Mouse (Mus musculus): ENCODE results near the gene Mef2a. TPM values are rescaled to one million over a fixed set of nuclear protein-coding genes. Genes with fewer than 3 reads are reported as not detected.

Gene Mef2a
- total and polyA plus RNA-seq, 2 experiments from 2014 or later, result 47.7 to 80.9 TPM

DNA sequence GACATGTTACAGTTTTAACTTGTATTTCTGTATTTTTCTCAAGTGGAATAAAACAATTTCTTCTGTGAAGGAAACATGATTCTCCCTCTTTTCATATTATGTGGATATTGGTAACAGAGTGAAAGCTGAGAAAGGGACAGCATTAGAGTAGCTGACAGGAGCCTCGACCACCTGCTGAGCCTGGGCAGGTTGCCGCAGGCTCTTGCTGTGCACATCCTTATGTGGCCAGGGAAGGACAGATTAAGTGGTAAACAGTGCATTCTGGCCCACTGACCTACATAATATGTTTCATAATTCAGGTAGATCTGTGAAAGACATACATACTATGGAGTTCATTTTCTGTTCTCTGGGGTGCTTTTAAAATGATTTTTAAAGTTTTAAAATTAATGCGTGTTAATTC is 144.3 kb downstream of the Mef2a start:
- Histone ChIP-seq H3K27me3 (ENCODE audit: insufficient read depth, low read length) (no peaks in the 10 kb centered on the region), H3K4me2 (ENCODE audit: low read depth) (no peak overlapping the region), H3K4me3 (ENCODE audit: low read depth, low read length) (no peak overlapping the region), H3K9me3 (ENCODE audit: low read length) (no peaks in the 10 kb centered on the region), H3K36me3 (ENCODE audit: insufficient read depth) (peaks cover 17% of the 10 kb centered on the region), H3K27ac (ENCODE audit: low read depth, low read length) (no peak overlapping the region), H3K9ac (no peak overlapping the region), H3K4me1 (ENCODE audit: insufficient read depth) (peaks cover 13% of the 10 kb centered on the region)
- WGBS, result 57% methylated on average over 3 of the region's 3 CpGs
- ATAC-seq (no peak), DNase-seq (no peak)
- no peak for TF ChIP-seq CTCF (IDR thresholded peaks at IDR 0.05; ENCODE audit: low read depth)

DNA sequence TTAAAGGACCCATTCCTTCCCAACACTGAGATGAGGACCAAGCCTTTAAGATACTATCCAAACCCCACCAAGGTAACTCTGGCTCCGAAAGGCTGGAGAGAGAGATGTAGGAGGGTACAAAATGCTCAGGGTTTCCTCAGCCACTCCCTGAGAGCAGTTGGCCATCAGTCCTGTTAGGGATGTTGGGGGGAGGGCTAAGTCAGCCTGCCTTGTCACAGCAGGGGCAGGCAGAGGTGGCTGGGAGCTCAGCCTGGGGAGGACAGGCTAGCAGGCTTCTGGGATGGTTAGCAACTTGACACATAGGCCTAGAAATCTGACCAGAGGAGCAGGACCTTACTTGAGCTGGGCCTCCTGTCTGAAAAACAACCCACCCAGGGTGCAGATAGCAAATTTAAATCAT is 145.1 kb downstream of the Mef2a start:
- DNase-seq, result no peak
- Histone ChIP-seq H3K27me3 (ENCODE audit: insufficient read depth, low read length) (no peaks in the 10 kb centered on the region), H3K4me2 (ENCODE audit: low read depth) (no peak overlapping the region), H3K9ac (no peak overlapping the region), H3K27ac (ENCODE audit: low read depth, low read length) (no peak overlapping the region), H3K4me1 (ENCODE audit: insufficient read depth) (peaks cover 21% of the 10 kb centered on the region), H3K9me3 (ENCODE audit: low read length) (no peaks in the 10 kb centered on the region), H3K36me3 (ENCODE audit: insufficient read depth) (peaks cover 17% of the 10 kb centered on the region), H3K4me3 (ENCODE audit: low read depth, low read length) (no peak overlapping the region)
- no peak for TF ChIP-seq CTCF (IDR thresholded peaks at IDR 0.05; ENCODE audit: low read depth)
- 64% methylated on average over 1 of the region's 1 CpGs for WGBS
- ATAC-seq, result no peak

DNA sequence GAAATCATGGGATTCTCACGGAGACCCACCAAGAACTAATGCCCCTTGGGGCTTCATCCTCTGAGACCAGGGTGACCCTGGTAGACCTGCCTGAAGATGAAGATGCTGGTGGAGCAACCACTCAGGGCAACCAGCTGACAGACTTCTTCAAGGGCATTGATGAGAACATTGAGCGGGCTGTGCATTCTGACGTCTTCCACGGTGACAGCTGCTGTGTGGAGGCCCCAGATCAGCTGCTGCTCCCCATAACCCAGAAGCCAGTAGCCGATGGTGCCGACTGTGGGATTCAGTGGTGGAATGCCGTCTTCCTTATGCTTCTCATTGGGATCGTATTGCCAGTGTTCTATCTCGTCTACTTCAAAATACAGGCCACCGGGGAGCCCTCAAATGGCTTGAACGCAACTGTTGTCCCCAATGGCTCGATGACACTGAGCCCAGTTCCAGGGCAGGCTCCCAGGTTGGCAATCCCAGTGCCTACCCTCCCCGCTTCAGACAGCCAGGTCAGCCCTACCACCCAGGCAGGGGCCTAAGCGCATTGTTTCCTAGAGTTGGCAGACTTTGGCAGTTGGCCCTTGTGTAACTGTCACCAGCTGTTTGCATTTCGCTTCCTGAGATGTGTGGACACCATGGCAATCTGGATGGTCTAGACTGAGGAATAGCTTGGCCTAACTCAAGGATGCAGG is 146.6 kb downstream of the Mef2a start:
- H3K36me3 ChIP-seq (ENCODE audit: insufficient read depth), result peaks cover 14% of the 10 kb centered on the region; the same call in 1 of the 2 replicates
- no peak overlapping the region for H3K4me3 ChIP-seq (ENCODE audit: low read depth, low read length)
- H3K9ac ChIP-seq, result no peak overlapping the region
- no peaks in the 10 kb centered on the region for H3K9me3 ChIP-seq (ENCODE audit: low read length)
- 93% methylated on average over 15 of the region's 15 CpGs for WGBS
- ATAC-seq, result no peak
- H3K27me3 ChIP-seq (ENCODE audit: insufficient read depth, low read length), result no peaks in the 10 kb centered on the region
- H3K4me1 ChIP-seq (ENCODE audit: insufficient read depth), result peaks cover 25% of the 10 kb centered on the region
- no peak overlapping the region for H3K27ac ChIP-seq (ENCODE audit: low read depth, low read length)
- TF ChIP-seq CTCF (IDR thresholded peaks at IDR 0.05; ENCODE audit: low read depth), result no peak
- H3K4me2 ChIP-seq (ENCODE audit: low read depth), result no peak overlapping the region
- no peak for DNase-seq

DNA sequence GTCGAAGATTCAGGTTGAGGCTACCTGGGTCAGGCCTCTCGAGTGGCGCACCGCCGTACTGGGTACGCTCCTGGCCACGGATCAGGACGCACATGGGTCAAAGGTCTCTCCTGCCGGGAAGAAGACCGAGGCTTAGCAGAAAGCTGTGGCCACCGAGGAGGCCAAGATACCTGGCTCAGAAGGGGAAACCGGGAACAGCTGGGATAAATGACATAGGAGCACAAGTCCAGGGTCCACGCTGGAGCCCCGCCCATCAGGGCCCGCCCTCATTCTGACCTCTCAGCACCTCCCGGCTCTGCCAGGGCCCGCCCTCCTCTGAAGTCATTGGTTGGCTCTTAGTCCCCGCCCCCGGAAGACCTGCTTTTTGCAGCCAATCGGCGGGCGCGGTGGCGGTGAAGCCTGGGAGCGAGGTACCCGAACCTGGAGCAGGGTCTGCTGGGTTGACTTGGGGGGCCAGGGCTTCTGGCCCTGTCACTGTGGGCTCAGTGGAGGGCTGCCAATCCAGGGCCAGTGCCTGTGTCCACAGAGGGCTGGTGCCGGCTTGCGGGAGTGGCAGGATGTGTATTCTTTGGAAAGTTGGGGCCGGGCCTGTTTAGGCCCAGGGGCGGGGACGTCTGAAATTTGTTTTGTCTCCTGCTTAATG is 150.3 kb downstream of the Mef2a start, which contains the start of gene Lysmd4:
Lysmd4 (plus strand) TSS at position 325 of the 643 bp plus-strand sequence.
- H3K9ac ChIP-seq, result peak within 1 kb of the TSS; percentile 74
- H3K9me3 ChIP-seq (ENCODE audit: low read length), result no peaks in the 10 kb centered on the region
- H3K4me1 ChIP-seq (ENCODE audit: insufficient read depth), result peaks cover 19% of the 10 kb centered on the region
- DNase-seq, result peak; percentile 95
- peak; percentile 99 for ATAC-seq
- no peak for TF ChIP-seq CTCF (IDR thresholded peaks at IDR 0.05; ENCODE audit: low read depth)
- H3K36me3 ChIP-seq (ENCODE audit: insufficient read depth), result peaks cover 14% of the 10 kb centered on the region; the same call in 1 of the 2 replicates
- WGBS, result 5% methylated on average over 31 of the region's 31 CpGs
- H3K27me3 ChIP-seq (ENCODE audit: insufficient read depth, low read length), result no peaks in the 10 kb centered on the region
- peak within 1 kb of the TSS; percentile 59; the same call in 1 of the 2 replicates for H3K27ac ChIP-seq (ENCODE audit: low read depth, low read length)
- H3K4me3 ChIP-seq (ENCODE audit: low read depth, low read length), result peak within 1 kb of the TSS; percentile 54
- H3K4me2 ChIP-seq (ENCODE audit: low read depth), result peak within 1 kb of the TSS; percentile 76

DNA sequence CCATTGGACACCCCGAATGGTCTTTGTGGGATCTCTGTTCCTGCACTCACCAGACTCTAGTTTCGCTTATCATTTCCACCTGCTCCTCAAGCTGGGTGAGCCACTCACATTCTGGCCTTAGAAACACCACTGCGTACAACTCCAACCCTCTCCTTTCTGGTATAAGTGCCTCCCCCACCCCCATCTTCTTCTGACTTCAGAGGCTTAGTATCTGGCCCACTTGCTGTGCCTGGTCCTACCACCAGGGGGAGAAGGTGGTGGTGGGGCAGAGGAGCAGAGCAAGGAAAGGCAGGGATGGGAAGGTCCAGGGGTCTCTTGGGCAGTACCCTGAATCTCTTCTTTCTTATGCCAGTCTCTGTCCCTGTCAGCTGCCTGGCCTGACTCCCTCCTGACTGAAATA is 155.6 kb downstream of the Mef2a start:
- peaks cover 2% of the 10 kb centered on the region; the same call in 1 of the 2 replicates for H3K4me1 ChIP-seq (ENCODE audit: insufficient read depth)
- no peaks in the 10 kb centered on the region for H3K27me3 ChIP-seq (ENCODE audit: insufficient read depth, low read length)
- DNase-seq (no peak), ATAC-seq (no peak)
- H3K27ac ChIP-seq (ENCODE audit: low read depth, low read length), result no peak overlapping the region
- no peaks in the 10 kb centered on the region for H3K36me3 ChIP-seq (ENCODE audit: insufficient read depth)
- H3K4me2 ChIP-seq (ENCODE audit: low read depth), result no peak overlapping the region
- WGBS, result 66% methylated on average over 3 of the region's 3 CpGs
- no peak overlapping the region for H3K4me3 ChIP-seq (ENCODE audit: low read depth, low read length)
- no peak overlapping the region for H3K9ac ChIP-seq
- H3K9me3 ChIP-seq (ENCODE audit: low read length), result no peaks in the 10 kb centered on the region
- TF ChIP-seq CTCF (IDR thresholded peaks at IDR 0.05; ENCODE audit: low read depth), result peak; percentile 74

DNA sequence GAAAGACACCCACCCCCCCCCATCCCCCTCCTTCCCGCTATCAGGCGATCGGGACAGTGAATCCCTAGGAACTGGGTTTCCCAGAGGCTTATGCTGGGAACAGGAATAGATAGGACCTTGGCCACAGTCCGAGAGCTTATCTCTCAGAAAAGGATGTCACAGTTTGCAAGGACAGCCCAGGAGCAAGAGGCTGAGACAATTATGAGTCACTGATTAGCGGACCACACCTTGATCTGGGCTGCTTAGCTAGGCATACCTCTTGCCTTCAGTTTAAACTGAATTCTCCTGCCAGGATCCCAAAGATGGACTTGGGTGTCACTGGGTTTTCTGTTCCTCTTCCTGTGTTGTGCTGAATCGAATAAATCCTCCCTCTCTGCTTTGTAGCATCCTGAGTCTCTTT is 156.3 kb downstream of the Mef2a start:
- no peak overlapping the region for H3K4me2 ChIP-seq (ENCODE audit: low read depth)
- H3K27me3 ChIP-seq (ENCODE audit: insufficient read depth, low read length), result no peaks in the 10 kb centered on the region
- no peak overlapping the region for H3K4me3 ChIP-seq (ENCODE audit: low read depth, low read length)
- H3K9me3 ChIP-seq (ENCODE audit: low read length), result no peaks in the 10 kb centered on the region
- no peak overlapping the region for H3K9ac ChIP-seq
- ATAC-seq (no peak), DNase-seq (no peak)
- TF ChIP-seq CTCF (IDR thresholded peaks at IDR 0.05; ENCODE audit: low read depth), result no peak
- 86% methylated on average over 6 of the region's 6 CpGs for WGBS
- H3K27ac ChIP-seq (ENCODE audit: low read depth, low read length), result no peak overlapping the region
- no peaks in the 10 kb centered on the region for H3K36me3 ChIP-seq (ENCODE audit: insufficient read depth)
- no peaks in the 10 kb centered on the region for H3K4me1 ChIP-seq (ENCODE audit: insufficient read depth)

DNA sequence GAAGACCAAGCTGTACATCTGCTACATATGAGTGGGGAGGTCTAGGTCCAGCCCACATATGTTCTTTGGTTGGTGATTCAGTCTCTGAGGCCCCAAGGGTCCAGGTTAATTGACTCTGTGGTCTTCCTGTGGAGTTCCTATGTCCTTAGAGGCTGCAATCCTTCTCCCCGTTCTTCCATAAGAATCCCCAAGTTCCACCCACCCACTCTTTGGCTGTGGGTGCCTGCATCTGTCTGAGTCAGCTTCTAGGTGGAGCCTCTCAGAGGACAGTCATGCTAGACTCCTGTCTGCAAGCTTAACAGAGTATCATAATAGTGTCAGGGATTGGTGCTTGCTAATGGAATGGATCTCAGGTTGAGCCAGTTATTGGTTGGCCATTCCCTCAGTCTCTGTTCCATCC is 159.1 kb downstream of the Mef2a start:
- 84% methylated on average over 1 of the region's 1 CpGs for WGBS
- no peak for ATAC-seq
- no peaks in the 10 kb centered on the region for H3K4me1 ChIP-seq (ENCODE audit: insufficient read depth)
- H3K9me3 ChIP-seq (ENCODE audit: low read length), result no peaks in the 10 kb centered on the region
- no peak for DNase-seq
- no peak overlapping the region for H3K4me2 ChIP-seq (ENCODE audit: low read depth)
- H3K36me3 ChIP-seq (ENCODE audit: insufficient read depth), result no peaks in the 10 kb centered on the region
- TF ChIP-seq CTCF (IDR thresholded peaks at IDR 0.05; ENCODE audit: low read depth), result no peak
- no peak overlapping the region for H3K27ac ChIP-seq (ENCODE audit: low read depth, low read length)
- H3K9ac ChIP-seq, result no peak overlapping the region
- H3K27me3 ChIP-seq (ENCODE audit: insufficient read depth, low read length), result no peaks in the 10 kb centered on the region
- H3K4me3 ChIP-seq (ENCODE audit: low read depth, low read length), result no peak overlapping the region

All from forebrain, postnatal 0 days (tissue).